Mouse (Mus musculus): ENCODE data around the gene Timp3. TPM values are rescaled to one million over a fixed set of nuclear protein-coding genes. Genes with fewer than 3 reads are reported as not detected.

Gene Timp3
- polyA plus RNA-seq, 1 experiment from 2014 or later: 21.2 TPM

GRCm38 (mm10) chr10:86336506-86336905 is 36.3 kb downstream of the Timp3 start:
- Histone ChIP-seq H3K4me1 (peaks cover 32% of the 10 kb centered on the region), H3K27ac (replicated peaks) (no peak overlapping the region), H3K27me3 (ENCODE audit: low read depth, poor library complexity, severe bottlenecking) (no peaks in the 10 kb centered on the region), H3K9me3 (replicated peaks) (no peaks in the 10 kb centered on the region), H3K36me3 (no peaks in the 10 kb centered on the region), H3K4me3 (no peak overlapping the region)
- no peak for DNase-seq (ENCODE audit: low spot score)
- WGBS: 75% methylated on average over 1 of the region's 1 CpGs

DNA sequence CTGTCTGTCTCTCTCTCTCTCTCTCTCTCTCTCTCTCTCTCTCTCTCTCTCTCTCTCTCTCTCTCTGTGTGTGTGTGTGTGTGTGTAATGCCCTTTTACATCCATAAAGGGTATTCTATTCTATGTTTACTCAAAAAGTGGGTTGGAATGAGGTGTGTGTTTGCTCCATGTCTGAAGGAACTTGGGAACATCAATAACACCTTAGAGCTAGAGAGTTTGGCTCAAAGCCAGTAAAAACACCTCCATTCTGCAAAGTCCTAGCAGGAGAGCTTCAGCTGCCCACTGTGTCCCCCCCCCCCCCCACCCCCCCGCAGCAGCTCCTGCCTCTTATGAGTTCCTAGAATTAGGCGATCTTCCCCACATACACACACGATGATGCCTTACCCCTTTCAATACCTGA is 37.1 kb downstream of the Timp3 start:
- H3K4me3 ChIP-seq: no peak overlapping the region
- no peaks in the 10 kb centered on the region for H3K27me3 ChIP-seq (ENCODE audit: low read depth, poor library complexity, severe bottlenecking)
- no peak overlapping the region for H3K27ac ChIP-seq (replicated peaks)
- no peaks in the 10 kb centered on the region for H3K9me3 ChIP-seq (replicated peaks)
- H3K36me3 ChIP-seq: no peaks in the 10 kb centered on the region
- 56% methylated on average over 3 of the region's 3 CpGs for WGBS
- DNase-seq (ENCODE audit: low spot score): no peak
- H3K4me1 ChIP-seq: peaks cover 34% of the 10 kb centered on the region

DNA sequence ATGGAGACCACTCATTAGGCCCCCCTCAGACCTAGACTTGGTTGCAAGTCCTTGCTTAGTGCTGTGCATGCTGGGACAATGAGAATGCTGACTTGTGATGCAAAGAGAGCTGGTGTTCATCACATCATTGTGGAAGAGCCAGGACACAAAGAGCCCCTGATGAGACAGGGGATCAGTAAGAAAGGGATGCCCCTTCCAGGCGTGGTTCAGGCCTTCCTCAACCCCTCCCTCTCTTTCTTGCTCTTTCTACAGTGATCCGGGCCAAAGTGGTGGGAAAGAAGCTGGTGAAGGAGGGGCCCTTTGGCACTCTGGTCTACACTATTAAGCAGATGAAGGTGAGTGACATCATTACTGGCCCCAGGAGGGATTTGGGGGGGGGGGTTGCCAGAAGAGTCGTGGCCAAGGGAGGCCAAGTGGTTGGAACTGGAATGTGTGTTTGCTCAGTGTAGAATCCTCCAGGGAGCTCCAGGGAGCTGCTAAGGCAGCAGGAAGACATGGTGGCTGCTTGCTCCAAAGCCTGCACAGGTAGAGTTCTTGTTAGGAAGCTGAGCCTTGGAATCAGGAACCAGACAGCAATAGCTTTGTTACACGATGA is 38.0 kb downstream of the Timp3 start:
- 31% methylated on average over 4 of the region's 4 CpGs for WGBS

DNA sequence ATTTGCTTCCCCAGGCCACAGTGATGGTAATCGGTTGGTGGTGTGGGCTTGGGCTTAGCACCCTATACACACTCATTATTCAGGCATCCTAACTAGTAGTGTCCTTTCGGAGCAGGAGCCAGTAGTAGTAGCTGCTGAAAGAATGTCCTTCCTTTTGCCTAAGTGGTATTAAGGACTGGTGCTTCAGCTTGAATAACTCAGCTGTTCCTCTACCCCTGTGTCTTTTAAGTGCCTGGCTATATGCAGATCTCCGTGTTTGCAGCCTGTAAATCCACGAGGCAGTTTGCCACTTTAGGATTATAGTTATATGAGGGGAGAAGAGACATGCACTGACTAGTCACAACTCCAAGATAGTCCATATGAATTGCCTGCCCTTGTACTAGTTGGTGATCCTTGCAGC is 38.9 kb downstream of the Timp3 start:
- H3K9me3 ChIP-seq (replicated peaks): no peaks in the 10 kb centered on the region
- 82% methylated on average over 4 of the region's 4 CpGs for WGBS
- no peaks in the 10 kb centered on the region for H3K36me3 ChIP-seq
- no peak overlapping the region for H3K27ac ChIP-seq (replicated peaks)
- no peak overlapping the region for H3K4me3 ChIP-seq
- peaks cover 41% of the 10 kb centered on the region for H3K4me1 ChIP-seq
- H3K27me3 ChIP-seq (ENCODE audit: low read depth, poor library complexity, severe bottlenecking): no peaks in the 10 kb centered on the region
- no peak for DNase-seq (ENCODE audit: low spot score)

More for the DNA sequence above, 38.0 kb downstream of the Timp3 start:
- Histone ChIP-seq H3K4me3 (no peak overlapping the region), H3K9me3 (replicated peaks) (no peaks in the 10 kb centered on the region), H3K27ac (replicated peaks) (no peak overlapping the region), H3K36me3 (no peaks in the 10 kb centered on the region), H3K4me1 (peaks cover 41% of the 10 kb centered on the region), H3K27me3 (ENCODE audit: low read depth, poor library complexity, severe bottlenecking) (no peaks in the 10 kb centered on the region)
- no peak for DNase-seq (ENCODE audit: low spot score)

GRCm38 (mm10) chr10:86339649-86340379 is 39.6 kb downstream of the Timp3 start:
- Histone ChIP-seq H3K36me3 (peaks cover 6% of the 10 kb centered on the region), H3K27me3 (ENCODE audit: low read depth, poor library complexity, severe bottlenecking) (no peaks in the 10 kb centered on the region), H3K27ac (replicated peaks) (no peak overlapping the region), H3K4me3 (no peak overlapping the region), H3K4me1 (peaks cover 38% of the 10 kb centered on the region), H3K9me3 (replicated peaks) (no peaks in the 10 kb centered on the region)
- WGBS: 82% methylated on average over 2 of the region's 2 CpGs
- DNase-seq (ENCODE audit: low spot score): no peak

DNA sequence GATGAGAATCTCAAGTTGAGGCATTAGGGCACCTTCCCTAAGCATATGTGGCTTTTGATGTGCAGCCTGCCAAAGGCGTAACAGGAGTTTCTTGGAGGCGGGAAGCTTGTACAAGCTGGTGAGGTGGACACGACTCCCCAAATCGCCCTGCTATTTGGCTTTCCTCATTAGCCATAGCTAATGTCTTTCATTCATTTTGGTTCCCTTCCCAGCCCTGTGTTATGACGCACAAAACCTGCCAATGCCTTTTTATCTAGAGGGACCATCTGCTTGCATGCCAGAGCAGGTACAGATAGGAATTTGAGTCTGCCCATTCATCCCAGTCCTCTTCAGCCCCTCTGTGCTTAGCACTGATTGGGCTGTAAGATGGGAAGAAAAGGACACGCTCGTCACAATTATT is 40.2 kb downstream of the Timp3 start:
- H3K9me3 ChIP-seq (replicated peaks): no peaks in the 10 kb centered on the region
- DNase-seq (ENCODE audit: low spot score): no peak
- H3K27me3 ChIP-seq (ENCODE audit: low read depth, poor library complexity, severe bottlenecking): no peaks in the 10 kb centered on the region
- peaks cover 36% of the 10 kb centered on the region for H3K4me1 ChIP-seq
- WGBS: 85% methylated on average over 7 of the region's 7 CpGs
- H3K4me3 ChIP-seq: no peak overlapping the region
- H3K27ac ChIP-seq (replicated peaks): no peak overlapping the region
- H3K36me3 ChIP-seq: peaks cover 6% of the 10 kb centered on the region

DNA sequence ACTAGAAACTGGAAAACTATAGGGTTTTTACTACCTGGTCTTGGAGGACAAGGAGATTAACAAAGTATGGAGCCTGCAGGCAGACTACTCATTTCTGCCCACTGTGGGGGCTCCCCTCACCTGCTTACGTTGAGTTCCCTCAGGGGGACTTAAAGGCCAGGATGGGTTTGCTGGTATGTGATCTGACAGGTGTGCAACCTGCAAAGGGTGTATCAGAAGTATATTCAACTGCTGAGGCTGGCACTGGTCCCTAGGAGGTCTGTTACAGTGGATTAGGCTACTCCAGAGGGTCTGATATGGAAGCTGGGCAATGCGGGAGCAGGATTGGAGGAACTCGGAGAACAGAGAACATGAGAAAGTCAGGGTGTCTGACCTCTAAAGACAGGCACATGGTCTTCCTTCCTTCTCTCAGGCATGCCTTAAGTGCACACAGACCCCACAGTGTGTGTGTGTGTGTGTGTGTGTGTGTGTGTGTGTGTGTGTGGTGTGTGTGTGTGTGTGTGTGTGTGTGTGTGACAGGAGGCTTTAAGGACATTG is 40.9 kb downstream of the Timp3 start:
- WGBS: 77% methylated on average over 3 of the region's 3 CpGs
- Histone ChIP-seq H3K27me3 (ENCODE audit: low read depth, poor library complexity, severe bottlenecking) (no peaks in the 10 kb centered on the region), H3K27ac (replicated peaks) (peak overlapping the region; percentile 47; the same call in 1 of the 2 replicates), H3K4me3 (no peak overlapping the region), H3K4me1 (peaks cover 36% of the 10 kb centered on the region), H3K36me3 (peaks cover 10% of the 10 kb centered on the region), H3K9me3 (replicated peaks) (no peaks in the 10 kb centered on the region)
- no peak for DNase-seq (ENCODE audit: low spot score)

DNA sequence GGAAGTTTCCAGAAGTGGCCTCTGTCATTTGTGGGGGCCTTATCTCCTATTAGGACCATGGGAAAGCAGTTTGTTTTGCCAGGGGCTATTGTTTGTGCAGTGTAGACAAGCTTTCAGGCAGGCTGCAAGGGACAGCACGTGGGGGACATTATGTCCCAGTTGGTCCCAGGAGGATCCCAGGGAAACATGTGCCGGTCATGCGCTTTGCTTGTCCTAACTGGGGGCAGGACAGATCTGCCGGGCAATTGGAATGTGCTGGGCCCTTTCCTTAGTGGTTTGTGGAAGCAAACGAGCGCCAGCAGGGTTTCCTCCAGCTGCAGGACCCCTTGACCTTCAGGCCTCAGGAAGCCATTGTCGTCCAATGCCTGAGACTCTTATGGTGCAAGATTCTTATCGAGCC is 41.4 kb downstream of the Timp3 start:
- peak; percentile 40 for DNase-seq (ENCODE audit: low spot score)
- peaks cover 10% of the 10 kb centered on the region for H3K36me3 ChIP-seq
- 40% methylated on average over 8 of the region's 8 CpGs for WGBS
- H3K4me3 ChIP-seq: no peak overlapping the region
- H3K9me3 ChIP-seq (replicated peaks): no peaks in the 10 kb centered on the region
- peaks cover 36% of the 10 kb centered on the region for H3K4me1 ChIP-seq
- H3K27ac ChIP-seq (replicated peaks): peak overlapping the region; percentile 47; the same call in 1 of the 2 replicates
- H3K27me3 ChIP-seq (ENCODE audit: low read depth, poor library complexity, severe bottlenecking): no peaks in the 10 kb centered on the region

DNA sequence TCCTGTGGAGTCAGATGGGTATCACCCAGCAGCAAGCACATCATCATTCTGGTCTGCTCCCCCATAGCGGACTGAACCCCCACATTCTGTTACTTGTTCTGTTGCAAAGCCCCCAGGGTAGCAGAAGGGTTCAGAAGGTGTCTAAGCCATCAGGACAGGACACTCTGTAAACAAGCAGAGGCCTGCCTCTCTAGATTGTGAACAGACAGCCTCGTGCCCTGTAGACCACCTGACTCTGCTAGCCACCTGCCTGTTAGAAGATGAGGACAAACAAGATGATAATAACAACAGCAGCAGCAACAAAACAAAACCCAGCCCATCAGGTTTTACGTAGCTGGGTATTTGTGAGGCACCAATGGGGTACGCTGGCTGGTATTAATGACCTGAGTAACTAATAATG is 42.0 kb downstream of the Timp3 start:
- peaks cover 36% of the 10 kb centered on the region for H3K4me1 ChIP-seq
- no peaks in the 10 kb centered on the region for H3K9me3 ChIP-seq (replicated peaks)
- H3K36me3 ChIP-seq: peaks cover 10% of the 10 kb centered on the region
- 92% methylated on average over 4 of the region's 4 CpGs for WGBS
- H3K4me3 ChIP-seq: no peak overlapping the region
- H3K27me3 ChIP-seq (ENCODE audit: low read depth, poor library complexity, severe bottlenecking): no peaks in the 10 kb centered on the region
- H3K27ac ChIP-seq (replicated peaks): 0 out of 2 replicates have a peak overlapping the region, but pooled peaks have one; percentile 47
- no peak for DNase-seq (ENCODE audit: low spot score)

- Histone ChIP-seq H3K27me3 (ENCODE audit: low read depth, poor library complexity, severe bottlenecking) (no peaks in the 10 kb centered on the region), H3K27ac (replicated peaks) (no peak overlapping the region), H3K36me3 (peaks cover 10% of the 10 kb centered on the region), H3K9me3 (replicated peaks) (no peaks in the 10 kb centered on the region), H3K4me1 (peaks cover 36% of the 10 kb centered on the region), H3K4me3 (no peak overlapping the region)
- no peak for DNase-seq (ENCODE audit: low spot score)
- 70% methylated on average over 7 of the region's 7 CpGs for WGBS
Observed at GRCm38 (mm10) chr10:86342713-86343112, 42.5 kb downstream of the Timp3 start.

GRCm38 (mm10) chr10:86343362-86343761 is 43.2 kb downstream of the Timp3 start:
- no peak for DNase-seq (ENCODE audit: low spot score)
- Histone ChIP-seq H3K27ac (replicated peaks) (no peak overlapping the region), H3K4me1 (peaks cover 31% of the 10 kb centered on the region), H3K4me3 (no peak overlapping the region), H3K36me3 (peaks cover 10% of the 10 kb centered on the region), H3K9me3 (replicated peaks) (no peaks in the 10 kb centered on the region), H3K27me3 (ENCODE audit: low read depth, poor library complexity, severe bottlenecking) (no peaks in the 10 kb centered on the region)
- 92% methylated on average over 6 of the region's 6 CpGs for WGBS

DNA sequence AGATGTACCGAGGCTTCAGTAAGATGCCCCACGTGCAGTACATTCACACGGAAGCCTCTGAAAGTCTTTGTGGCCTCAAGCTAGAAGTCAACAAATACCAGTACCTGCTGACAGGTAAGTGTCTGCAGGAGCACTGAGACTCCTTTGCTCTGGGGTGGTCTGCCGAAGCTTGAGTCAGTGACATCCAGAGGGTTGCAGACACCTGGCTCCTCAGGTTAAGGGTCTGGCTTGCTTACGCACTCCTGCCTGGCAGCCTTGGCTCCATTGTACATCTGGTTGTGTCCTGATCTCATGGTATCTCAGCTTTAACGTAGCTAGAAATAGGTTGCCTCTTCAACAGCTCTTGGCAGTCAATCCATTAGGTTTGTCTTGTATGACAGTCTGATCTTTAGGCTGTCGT is 43.8 kb downstream of the Timp3 start:
- Histone ChIP-seq H3K4me1 (peaks cover 28% of the 10 kb centered on the region), H3K27ac (replicated peaks) (no peak overlapping the region), H3K4me3 (no peak overlapping the region), H3K36me3 (peaks cover 10% of the 10 kb centered on the region), H3K9me3 (replicated peaks) (no peaks in the 10 kb centered on the region), H3K27me3 (ENCODE audit: low read depth, poor library complexity, severe bottlenecking) (no peaks in the 10 kb centered on the region)
- DNase-seq (ENCODE audit: low spot score): no peak
- WGBS: 91% methylated on average over 7 of the region's 7 CpGs

DNA sequence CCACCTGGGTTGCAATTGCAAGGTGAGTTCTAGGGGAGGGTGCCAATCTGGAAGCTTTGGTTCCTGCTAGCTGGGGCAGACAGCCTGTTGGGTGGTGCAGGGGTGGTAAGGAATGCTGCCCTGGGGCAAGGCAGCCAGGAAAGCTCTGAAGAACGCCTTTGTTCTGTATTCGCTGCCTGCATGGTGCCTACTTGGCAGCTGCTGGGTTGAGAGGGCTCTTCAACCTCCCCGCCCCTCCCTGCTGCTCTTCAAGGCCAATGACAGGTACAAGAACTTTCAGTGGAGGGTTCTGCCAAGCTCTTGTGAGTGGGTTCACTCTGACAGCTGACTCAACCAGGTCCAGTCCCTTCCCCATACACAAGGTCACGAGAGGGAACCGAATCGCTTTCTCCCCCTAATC is 44.5 kb downstream of the Timp3 start:
- WGBS: 88% methylated on average over 6 of the region's 6 CpGs
- peaks cover 28% of the 10 kb centered on the region for H3K4me1 ChIP-seq
- H3K36me3 ChIP-seq: peaks cover 10% of the 10 kb centered on the region
- H3K9me3 ChIP-seq (replicated peaks): no peaks in the 10 kb centered on the region
- H3K4me3 ChIP-seq: no peak overlapping the region
- no peaks in the 10 kb centered on the region for H3K27me3 ChIP-seq (ENCODE audit: low read depth, poor library complexity, severe bottlenecking)
- no peak for DNase-seq (ENCODE audit: low spot score)
- H3K27ac ChIP-seq (replicated peaks): no peak overlapping the region

Data from midbrain, embryonic 10.5 days (tissue).